Mouse (Mus musculus) lung, postnatal 0 days (tissue): ENCODE results near the gene Eapp. TPM values are rescaled to one million over a fixed set of nuclear protein-coding genes. Genes with fewer than 3 reads are reported as not detected.

Source experiments
- ATAC-seq: fragments of 200-750 bp; cut with Nextera tagmentation; 2 replicates; pipeline ENCODE4 v1.8.0; 2017; ENCODE audit warnings: moderate library complexity
- DNase-seq: peaks from one replicate; pipeline ENCODE4 v3.0.0-alpha.2; 2016; ENCODE audit warnings: low spot score
- H3K27ac ChIP-seq: fragments of 300-500 bp; sonication (generic); 2 replicates; pipeline ENCODE4 v1.5.1; 2014; ENCODE audit warnings: antibody characterized with exemption, mild to moderate bottlenecking, low read length, mixed read lengths
- H3K27me3 ChIP-seq: fragments of 300-500 bp; sonication (generic); replicated peaks from 2 replicates; pipeline ENCODE4 v1.6.1; 2014; ENCODE audit warnings: low read length, mixed read lengths; ENCODE audit not compliant: insufficient read depth
- H3K36me3 ChIP-seq: fragments of 300-500 bp; sonication (generic); 2 replicates; pipeline ENCODE4 v1.6.1; 2014; ENCODE audit warnings: low read length, mixed read lengths; ENCODE audit not compliant: insufficient read depth
- H3K4me1 ChIP-seq: fragments of 300-500 bp; sonication (generic); 2 replicates; pipeline ENCODE4 v1.6.1; 2014; ENCODE audit warnings: antibody characterized with exemption, low read depth, low read length, mixed read lengths; ENCODE audit not compliant: insufficient read depth
- H3K4me2 ChIP-seq: fragments of 300-500 bp; sonication (generic); replicated peaks from 2 replicates; pipeline ENCODE4 v1.6.1; 2014; ENCODE audit warnings: low read depth, mild to moderate bottlenecking, low read length, moderate library complexity, mixed read lengths
- H3K4me3 ChIP-seq: fragments of 300-500 bp; sonication (generic); 2 replicates; pipeline ENCODE4 v1.5.1; 2014; ENCODE audit warnings: low read depth, low read length
- H3K9ac ChIP-seq: fragments of 300-500 bp; sonication (generic); replicated peaks from 2 replicates; pipeline ENCODE4 v1.6.1; 2014; ENCODE audit warnings: low read depth, mild to moderate bottlenecking
- H3K9me3 ChIP-seq: fragments of 300-500 bp; sonication (generic); 2 replicates; pipeline ENCODE4 v1.6.1; 2016; ENCODE audit warnings: low read length, mixed read lengths
- CTCF ChIP-seq: IDR thresholded peaks from 2 replicates; pipeline ENCODE4 v1.5.1; 2016; ENCODE audit warnings: antibody characterized with exemption, mild to moderate bottlenecking
- EP300 ChIP-seq: IDR thresholded peaks from 2 replicates; pipeline ENCODE4 v1.6.1; 2016; ENCODE audit warnings: antibody characterized with exemption, mild to moderate bottlenecking, control low read depth
- WGBS: fragments of 180-500 bp; shearing (Covaris S2); extraction: QIAGEN DNeasy Blood & Tissue Kit; methylation state at CpG from one replicate; pipeline ENCODE4 v1.1.7; 2014; 5-methylcytosine and 5-hydroxymethylcytosine counted together
- polyA plus RNA-seq: library from polyadenylated mRNA; unstranded; fragments of >200 nt; fragmentation: Nextera tagmentation; extraction: Ambion mirVana; gene quantifications from 2 replicates; pipeline ENCODE4 v1.2.1, GENCODE M21; 2015

Gene Eapp
- polyA plus RNA-seq, 1 experiment from 2014 or later: 82.5 TPM

- H3K36me3 ChIP-seq: 0 out of 2 replicates have a peak, but pooled peaks cover 5% of the 10 kb centered on the region
- TF ChIP-seq EP300: peak; percentile 76
- no peak for TF ChIP-seq CTCF
- no peaks in the 10 kb centered on the region for H3K27me3 ChIP-seq
- H3K4me3 ChIP-seq: peak overlapping the region; percentile 67
- peak overlapping the region; percentile 63 for H3K4me2 ChIP-seq
- peak overlapping the region; percentile 99 for H3K27ac ChIP-seq
- peak; percentile 90 for ATAC-seq
- no peaks in the 10 kb centered on the region for H3K9me3 ChIP-seq
- WGBS: under 1% methylated on average over 32 of the region's 32 CpGs
- H3K9ac ChIP-seq: peak overlapping the region; percentile 75
- no peaks in the 10 kb centered on the region; the same call in 1 of the 2 replicates for H3K4me1 ChIP-seq
- peak; percentile 97 for DNase-seq
Observed at GRCm38 (mm10) chr12:54696242-54697002, 725 bp upstream of the Eapp start.

- 0 out of 2 replicates have a peak, but pooled peaks cover 5% of the 10 kb centered on the region for H3K36me3 ChIP-seq
- H3K27me3 ChIP-seq: no peaks in the 10 kb centered on the region
- no peak for TF ChIP-seq EP300
- TF ChIP-seq CTCF: no peak
- peak overlapping the region; percentile 63 for H3K4me2 ChIP-seq
- no peak for ATAC-seq
- 37% methylated on average over 12 of the region's 12 CpGs for WGBS
- no peak for DNase-seq
- H3K27ac ChIP-seq: peak overlapping the region; percentile 99
- peak overlapping the region; percentile 67 for H3K4me3 ChIP-seq
- H3K9ac ChIP-seq: peak overlapping the region; percentile 75
- no peaks in the 10 kb centered on the region for H3K9me3 ChIP-seq
- H3K4me1 ChIP-seq: no peaks in the 10 kb centered on the region; the same call in 1 of the 2 replicates
Observed at GRCm38 (mm10) chr12:54694847-54695510, 718 bp downstream of the Eapp start.

GRCm38 (mm10) chr12:54689082-54689481 is 6.6 kb downstream of the Eapp start:
- no peak for TF ChIP-seq EP300
- no peak for TF ChIP-seq CTCF
- Histone ChIP-seq H3K27me3 (no peaks in the 10 kb centered on the region), H3K4me1 (no peaks in the 10 kb centered on the region), H3K9ac (no peak overlapping the region), H3K36me3 (peaks cover 25% of the 10 kb centered on the region; the same call in 1 of the 2 replicates), H3K9me3 (no peaks in the 10 kb centered on the region), H3K4me2 (no peak overlapping the region), H3K4me3 (no peak overlapping the region), H3K27ac (no peak overlapping the region)
- DNase-seq: no peak
- 94% methylated on average over 5 of the region's 5 CpGs for WGBS
- ATAC-seq: no peak

DNA sequence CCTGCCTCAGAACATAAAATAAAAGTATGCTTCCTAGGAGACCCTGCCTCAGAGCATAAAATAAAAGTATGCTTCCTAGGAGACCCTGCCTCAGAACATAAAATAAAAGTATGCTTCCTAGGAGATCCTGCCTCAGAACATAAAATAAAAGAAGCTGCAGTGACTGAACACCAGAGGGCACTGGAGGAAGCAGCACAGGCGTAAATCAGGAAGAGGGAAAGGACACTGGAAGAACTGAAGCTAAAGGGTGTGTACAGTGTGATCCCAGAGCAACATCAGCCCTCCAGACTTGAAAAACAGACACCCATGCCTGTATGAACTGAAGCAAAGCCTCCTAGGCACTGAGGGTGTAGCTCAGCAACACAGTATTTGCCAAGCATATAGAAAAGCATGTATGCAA is 12.5 kb downstream of the Eapp start:
- Histone ChIP-seq H3K4me3 (no peak overlapping the region), H3K36me3 (peaks cover 13% of the 10 kb centered on the region; the same call in 1 of the 2 replicates), H3K9me3 (no peaks in the 10 kb centered on the region), H3K27ac (no peak overlapping the region), H3K27me3 (no peaks in the 10 kb centered on the region), H3K4me2 (no peak overlapping the region), H3K9ac (no peak overlapping the region), H3K4me1 (no peaks in the 10 kb centered on the region)
- WGBS: 21% methylated on average over 1 of the region's 1 CpGs
- ATAC-seq (no peak), DNase-seq (peak; percentile 54)
- TF ChIP-seq CTCF (peak; percentile 72), EP300 (no peak)

DNA sequence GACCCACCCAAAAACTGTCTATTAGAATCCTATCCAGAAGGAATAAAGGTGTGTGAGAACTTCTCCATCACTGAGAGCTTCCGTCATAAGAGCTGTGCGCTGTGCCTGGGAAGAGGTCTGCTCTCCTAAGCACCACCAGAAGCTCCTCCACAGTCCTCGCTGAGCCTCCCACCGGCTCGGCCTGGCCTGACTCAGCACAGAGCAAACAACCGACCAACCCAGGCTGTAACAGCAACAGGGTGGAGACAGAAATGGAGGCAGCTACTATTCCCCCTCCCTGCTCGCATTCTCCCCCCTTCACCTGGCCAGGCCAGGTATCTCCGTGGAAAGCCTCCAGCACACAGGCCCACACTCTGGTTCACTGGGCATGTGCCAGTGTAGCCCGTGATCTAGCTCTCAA is 19.0 kb downstream of the Eapp start:
- 83% methylated on average over 9 of the region's 9 CpGs for WGBS
- Histone ChIP-seq H3K4me3 (no peak overlapping the region), H3K4me1 (no peaks in the 10 kb centered on the region), H3K36me3 (peaks cover 18% of the 10 kb centered on the region; the same call in 1 of the 2 replicates), H3K27ac (no peak overlapping the region), H3K4me2 (no peak overlapping the region), H3K9ac (no peak overlapping the region), H3K27me3 (no peaks in the 10 kb centered on the region), H3K9me3 (no peaks in the 10 kb centered on the region)
- DNase-seq: no peak
- TF ChIP-seq EP300: no peak
- no peak for TF ChIP-seq CTCF
- no peak for ATAC-seq

GRCm38 (mm10) chr12:54675396-54675795 is 20.3 kb downstream of the Eapp start:
- no peak for ATAC-seq
- DNase-seq: no peak
- peak; percentile 27 for TF ChIP-seq CTCF
- TF ChIP-seq EP300: no peak
- Histone ChIP-seq H3K27me3 (no peaks in the 10 kb centered on the region), H3K4me1 (no peaks in the 10 kb centered on the region), H3K27ac (no peak overlapping the region), H3K36me3 (peaks cover 18% of the 10 kb centered on the region; the same call in 1 of the 2 replicates), H3K4me3 (no peak overlapping the region), H3K9ac (no peak overlapping the region), H3K4me2 (no peak overlapping the region), H3K9me3 (no peaks in the 10 kb centered on the region)
- 95% methylated on average over 4 of the region's 4 CpGs for WGBS
